Mouse (Mus musculus) hindbrain, embryonic 15.5 days (tissue): ENCODE data around the gene Acot3. TPM values are rescaled to one million over a fixed set of nuclear protein-coding genes. Genes with fewer than 3 reads are reported as not detected.
A peak's percentile ranks its signal among the peaks of the same experiment; 100 is the strongest.
"Not testable (repeated sequence)": the region's sequence is repeated elsewhere in the genome, so short reads cannot be mapped to it uniquely, and the experiment has no call there.

Source experiments
- ATAC-seq: fragments of 200-750 bp; cut with Nextera tagmentation; 2 replicates; pipeline ENCODE4 v1.8.0; 2017; ENCODE audit warnings: low read depth, moderate number of reproducible peaks, moderate TSS enrichment; ENCODE audit not compliant: low FRiP score
- H3K27ac ChIP-seq: fragments of 300-500 bp; sonication (generic); replicated peaks from 2 replicates; pipeline ENCODE4 v1.5.1; 2015; ENCODE audit warnings: mild to moderate bottlenecking, inconsistent platforms
- H3K27me3 ChIP-seq: fragments of 300-500 bp; sonication (generic); 2 replicates; pipeline ENCODE4 v1.6.1; 2015; ENCODE audit warnings: control low read depth, inconsistent platforms
- H3K36me3 ChIP-seq: fragments of 300-500 bp; sonication (generic); 2 replicates; pipeline ENCODE4 v1.6.1; 2015; ENCODE audit warnings: control low read depth, inconsistent platforms
- H3K4me1 ChIP-seq: fragments of 300-500 bp; sonication (generic); replicated peaks from 2 replicates; pipeline ENCODE4 v1.6.1; 2015; ENCODE audit warnings: control low read depth, inconsistent platforms
- H3K4me2 ChIP-seq: fragments of 300-500 bp; sonication (generic); 2 replicates; pipeline ENCODE4 v1.6.1; 2015; ENCODE audit warnings: moderate library complexity, mild to moderate bottlenecking, inconsistent platforms
- H3K4me3 ChIP-seq: fragments of 300-500 bp; sonication (generic); 2 replicates; pipeline ENCODE4 v1.5.1; 2015; ENCODE audit warnings: mild to moderate bottlenecking, inconsistent platforms
- H3K9ac ChIP-seq: fragments of 300-500 bp; sonication (generic); 2 replicates; pipeline ENCODE4 v1.6.1; 2015; ENCODE audit warnings: inconsistent platforms
- H3K9me3 ChIP-seq: fragments of 300-500 bp; sonication (generic); 2 replicates; pipeline ENCODE4 v1.6.1; 2016; ENCODE audit warnings: control low read depth, inconsistent platforms
- WGBS: fragments of 180-500 bp; shearing (Covaris S2); methylation state at CpG from one replicate; pipeline ENCODE4 v1.1.7; 2015; 5-methylcytosine and 5-hydroxymethylcytosine counted together
- polyA plus RNA-seq: library from polyadenylated mRNA; unstranded; fragments of >200 nt; fragmentation: Nextera tagmentation; extraction: Ambion mirVana; gene quantifications from 2 replicates; pipeline ENCODE4 v1.2.1, GENCODE M21; 2015

Gene Acot3
- 1.3 and 1.4 TPM in 2 replicates for polyA plus RNA-seq

DNA sequence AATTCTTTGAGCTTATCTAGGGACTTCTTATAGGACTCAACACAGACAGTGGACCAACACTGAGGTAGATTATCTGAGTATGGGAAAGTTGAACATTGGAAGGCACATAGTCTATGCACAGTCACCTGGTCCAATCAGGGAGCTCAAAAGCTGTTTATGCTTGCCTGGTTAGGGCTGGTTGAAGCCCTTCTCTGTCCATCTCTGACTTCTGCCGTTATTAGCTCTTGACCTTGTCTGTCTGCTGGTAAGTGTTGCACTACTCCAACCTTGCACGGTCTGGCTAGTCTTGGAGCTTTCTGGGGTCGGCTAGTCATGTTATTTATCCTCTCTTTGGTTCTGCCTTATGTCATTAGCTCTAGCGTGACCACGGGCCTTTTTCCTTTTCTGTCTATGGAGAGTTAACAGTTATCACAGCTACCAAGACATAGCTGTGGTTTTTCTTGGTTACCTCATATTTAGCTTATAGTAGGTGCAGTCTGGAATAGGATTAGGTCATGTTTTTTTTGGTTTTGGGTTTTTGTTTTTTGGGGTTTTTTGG, at the start of gene Acot3:
Acot3 (plus strand) TSS at position 208 of the 538 bp plus-strand sequence.
- Histone ChIP-seq H3K9ac (no peak within 1 kb of the TSS), H3K36me3 (no peaks in the 10 kb centered on the region), H3K4me2 (peak within 1 kb of the TSS; percentile 86), H3K27ac (no peak within 1 kb of the TSS), H3K9me3 (0 out of 2 replicates have a peak, but pooled peaks cover 7% of the 10 kb centered on the region), H3K4me3 (peak within 1 kb of the TSS; percentile 50; the same call in 1 of the 2 replicates), H3K27me3 (0 out of 2 replicates have a peak, but pooled peaks cover 3% of the 10 kb centered on the region), H3K4me1 (peaks cover 5% of the 10 kb centered on the region)
- no peak for ATAC-seq
- 87% methylated on average over 5 of the region's 5 CpGs for WGBS

DNA sequence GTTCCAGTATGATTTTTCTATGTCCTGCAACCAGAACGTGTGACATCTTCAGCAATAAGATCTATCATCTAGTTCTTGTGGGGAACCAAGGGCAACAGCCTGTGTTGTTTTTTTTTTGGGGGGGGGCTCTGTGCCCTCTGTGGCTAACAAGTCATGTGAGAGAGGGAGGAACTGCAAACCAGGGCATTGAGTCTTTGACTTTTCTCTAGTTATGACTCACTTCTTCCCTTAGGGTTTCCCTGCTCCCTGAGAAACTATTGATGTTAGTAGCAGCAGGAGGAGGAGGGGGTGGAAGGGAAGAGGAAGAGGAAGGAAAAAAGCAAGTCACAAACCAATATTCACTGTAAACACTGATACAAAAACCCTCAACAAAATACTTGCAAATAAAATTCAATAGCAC, 48.1 kb upstream of the Acot3 start:
- H3K4me2 ChIP-seq, result no peak overlapping the region
- H3K9me3 ChIP-seq, result no peaks in the 10 kb centered on the region
- no peaks in the 10 kb centered on the region for H3K36me3 ChIP-seq
- H3K4me1 ChIP-seq, result peaks cover 4% of the 10 kb centered on the region; the same call in 1 of the 2 replicates
- no peak overlapping the region for H3K9ac ChIP-seq
- H3K27ac ChIP-seq, result no peak overlapping the region
- no peaks in the 10 kb centered on the region for H3K27me3 ChIP-seq
- WGBS, result 97% methylated on average over 1 of the region's 1 CpGs
- no peak overlapping the region for H3K4me3 ChIP-seq
- no peak for ATAC-seq

DNA sequence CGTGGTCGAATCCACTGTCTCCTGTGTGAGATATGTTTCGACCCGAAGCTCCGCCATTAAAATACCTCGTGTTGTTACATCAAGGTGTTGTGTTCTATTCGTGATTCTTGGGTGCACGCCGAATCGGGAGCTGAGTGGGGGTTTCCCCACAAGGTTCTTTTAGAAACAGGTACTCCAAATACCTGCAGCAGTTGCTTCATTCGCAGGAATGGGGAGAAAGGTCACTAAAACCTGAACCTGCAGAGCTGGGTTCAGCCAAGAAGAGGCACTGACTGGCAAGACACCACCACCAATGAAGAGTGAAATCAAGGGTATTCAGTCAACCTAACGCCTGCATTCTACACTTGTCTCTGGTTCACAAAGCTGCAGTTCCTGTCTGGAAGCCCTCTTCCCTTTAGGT, 43.7 kb upstream of the Acot3 start:
- peak overlapping the region; percentile 58; the same call in 1 of the 2 replicates for H3K4me2 ChIP-seq
- H3K9ac ChIP-seq, result no peak overlapping the region
- peaks cover 23% of the 10 kb centered on the region for H3K4me1 ChIP-seq
- no peak overlapping the region for H3K4me3 ChIP-seq
- ATAC-seq, result no peak
- no peaks in the 10 kb centered on the region for H3K9me3 ChIP-seq
- 81% methylated on average over 12 of the region's 12 CpGs for WGBS
- no peaks in the 10 kb centered on the region for H3K36me3 ChIP-seq
- H3K27ac ChIP-seq, result peak overlapping the region; percentile 69
- no peaks in the 10 kb centered on the region for H3K27me3 ChIP-seq

DNA sequence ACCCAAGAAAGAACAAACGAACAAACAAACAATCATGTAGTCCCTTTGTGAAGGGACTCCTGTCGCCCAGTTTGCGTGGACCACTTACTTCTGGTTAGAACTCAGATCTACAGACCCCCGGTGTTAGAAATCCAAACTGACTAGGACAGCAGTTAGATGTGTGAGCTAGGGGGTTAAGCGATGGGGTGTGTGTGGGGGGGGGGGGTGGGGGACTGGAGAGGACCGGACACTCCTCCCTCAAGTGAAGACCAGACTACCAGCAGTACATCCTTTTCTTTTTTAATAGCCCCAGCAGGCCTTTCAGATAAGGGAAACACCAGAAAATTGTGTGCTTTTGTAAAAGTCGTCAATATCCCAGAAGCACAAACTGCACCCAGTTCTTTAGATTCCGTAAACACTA, 43.2 kb upstream of the Acot3 start:
- H3K9ac ChIP-seq, result no peak overlapping the region
- ATAC-seq, result no peak
- 36% methylated on average over 8 of the region's 8 CpGs for WGBS

DNA sequence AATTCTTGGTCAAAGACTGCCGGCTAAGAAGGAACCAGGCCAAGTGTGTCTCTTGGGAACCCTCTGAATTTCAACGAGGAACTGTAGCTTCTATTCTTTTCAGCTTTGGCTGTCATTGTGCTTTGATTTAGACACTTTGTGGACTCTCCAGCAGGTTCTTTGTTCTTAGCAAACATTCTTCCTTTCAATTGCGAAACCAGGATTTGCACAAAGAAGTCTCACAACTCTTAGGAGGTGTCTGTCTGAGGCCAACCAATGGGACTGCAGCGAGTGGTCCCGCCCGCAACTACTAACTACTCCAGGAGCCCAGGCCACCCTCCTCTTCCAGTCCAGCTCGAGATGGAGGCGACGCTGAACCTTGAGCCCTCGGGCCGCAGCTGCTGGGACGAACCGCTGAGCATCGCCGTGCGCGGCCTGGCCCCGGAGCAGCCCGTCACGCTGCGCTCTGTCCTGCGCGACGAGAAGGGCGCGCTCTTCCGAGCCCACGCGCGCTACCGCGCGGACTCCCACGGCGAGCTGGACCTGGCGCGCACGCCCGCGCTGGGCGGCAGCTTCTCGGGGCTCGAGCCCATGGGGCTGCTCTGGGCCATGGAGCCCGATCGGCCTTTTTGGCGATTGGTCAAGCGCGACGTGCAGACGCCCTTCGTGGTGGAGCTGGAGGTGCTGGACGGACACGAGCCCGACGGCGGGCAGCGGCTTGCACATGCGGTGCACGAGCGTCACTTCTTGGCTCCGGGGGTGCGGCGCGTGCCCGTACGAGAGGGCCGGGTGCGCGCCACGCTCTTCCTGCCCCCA, 42.6 kb upstream of the Acot3 start, which contains the start of gene Acot1:
Acot1 (plus strand) TSS at position 320 of the 795 bp plus-strand sequence.
- H3K4me3 ChIP-seq, result peak within 1 kb of the TSS; percentile 46
- 2% methylated on average over 54 of the region's 70 CpGs for WGBS
- peak within 1 kb of the TSS; percentile 69 for H3K27ac ChIP-seq
- H3K9me3 ChIP-seq, H3K36me3 ChIP-seq, H3K27me3 ChIP-seq: not testable (repeated sequence)
- H3K9ac ChIP-seq, result peak within 1 kb of the TSS; percentile 47
- peak within 1 kb of the TSS; percentile 58 for H3K4me2 ChIP-seq
- ATAC-seq, result peak; percentile 93
- peaks cover 23% of the 10 kb centered on the region for H3K4me1 ChIP-seq

More for the DNA sequence above, 43.2 kb upstream of the Acot3 start:
- peak overlapping the region; percentile 58 for H3K4me2 ChIP-seq
- H3K9me3 ChIP-seq, result no peaks in the 10 kb centered on the region
- H3K36me3 ChIP-seq, result no peaks in the 10 kb centered on the region
- H3K27ac ChIP-seq, result peak overlapping the region; percentile 69
- peaks cover 23% of the 10 kb centered on the region for H3K4me1 ChIP-seq
- H3K4me3 ChIP-seq, result peak overlapping the region; percentile 46
- no peaks in the 10 kb centered on the region for H3K27me3 ChIP-seq

DNA sequence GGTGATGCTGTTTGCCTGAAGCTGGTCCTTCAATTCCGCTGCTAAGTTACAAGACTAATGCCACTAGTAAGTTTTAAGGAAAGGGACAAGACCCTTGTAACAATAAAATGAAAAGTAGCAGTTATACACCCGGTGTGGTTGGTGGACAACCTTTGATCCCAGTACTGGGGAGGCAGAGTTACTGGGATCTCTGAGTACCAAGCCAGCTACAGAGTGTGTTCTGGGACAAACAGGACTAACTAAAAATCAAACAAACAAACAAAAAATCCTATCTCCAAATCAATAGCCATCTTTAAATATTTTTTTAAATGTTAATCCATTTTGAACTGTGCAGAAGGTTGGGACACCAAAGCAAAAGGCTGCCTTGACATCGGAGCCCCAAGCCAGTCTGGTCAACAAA, 41.7 kb upstream of the Acot3 start:
- peak overlapping the region; percentile 69 for H3K27ac ChIP-seq
- WGBS, result 76% methylated on average over 3 of the region's 3 CpGs
- H3K27me3 ChIP-seq, result no peaks in the 10 kb centered on the region
- H3K9me3 ChIP-seq, result no peaks in the 10 kb centered on the region
- H3K9ac ChIP-seq, result peak overlapping the region; percentile 47; the same call in 1 of the 2 replicates
- H3K4me1 ChIP-seq, result peaks cover 23% of the 10 kb centered on the region
- peak overlapping the region; percentile 58 for H3K4me2 ChIP-seq
- no peaks in the 10 kb centered on the region for H3K36me3 ChIP-seq
- ATAC-seq, result no peak
- H3K4me3 ChIP-seq, result peak overlapping the region; percentile 46

DNA sequence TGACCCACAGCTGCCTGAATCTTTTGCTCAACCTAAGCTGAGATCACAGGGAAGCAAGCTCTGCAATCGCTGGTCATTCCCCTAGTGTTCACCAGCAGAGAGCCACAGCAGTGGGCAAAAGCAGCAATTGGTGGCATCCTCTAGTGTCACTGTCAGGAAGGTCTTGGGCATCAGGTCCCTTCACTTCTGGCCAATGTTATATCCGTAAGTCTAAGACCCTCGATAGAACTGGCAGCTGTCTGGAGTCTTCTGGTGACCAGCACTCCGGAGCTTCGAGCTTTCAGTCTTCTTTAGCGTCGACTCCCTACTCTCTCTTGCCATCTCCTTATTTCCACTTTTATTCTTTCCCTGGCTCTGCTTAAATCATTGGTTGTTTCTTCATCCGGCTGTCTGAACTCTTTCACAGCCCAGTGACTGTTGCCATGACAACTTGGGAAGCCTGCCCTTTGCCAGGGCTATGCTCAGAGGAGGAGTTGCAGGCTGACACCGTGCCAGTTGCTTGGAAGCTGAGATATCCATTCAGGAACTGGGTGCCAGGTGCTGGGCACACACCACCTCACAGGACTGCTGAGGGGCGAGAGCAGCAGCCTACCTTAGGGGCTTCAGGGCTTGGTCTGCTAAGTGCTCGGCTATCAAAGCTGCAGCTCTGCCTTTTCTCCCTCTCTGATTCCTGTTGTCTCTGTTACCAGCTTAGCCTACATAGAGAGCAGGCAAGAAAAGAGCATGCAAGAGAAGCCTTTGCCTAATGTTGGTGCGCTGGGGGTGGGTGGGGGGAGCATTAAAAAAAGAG, 40.5 kb upstream of the Acot3 start:
- H3K4me2 ChIP-seq, result peak overlapping the region; percentile 58
- no peaks in the 10 kb centered on the region for H3K36me3 ChIP-seq
- no peak overlapping the region for H3K9ac ChIP-seq
- peak; percentile 85 for ATAC-seq
- 23% methylated on average over 12 of the region's 12 CpGs for WGBS
- no peaks in the 10 kb centered on the region for H3K9me3 ChIP-seq
- H3K4me1 ChIP-seq, result peaks cover 23% of the 10 kb centered on the region
- H3K27ac ChIP-seq, result peak overlapping the region; percentile 69
- no peaks in the 10 kb centered on the region for H3K27me3 ChIP-seq
- H3K4me3 ChIP-seq, result peak overlapping the region; percentile 46

DNA sequence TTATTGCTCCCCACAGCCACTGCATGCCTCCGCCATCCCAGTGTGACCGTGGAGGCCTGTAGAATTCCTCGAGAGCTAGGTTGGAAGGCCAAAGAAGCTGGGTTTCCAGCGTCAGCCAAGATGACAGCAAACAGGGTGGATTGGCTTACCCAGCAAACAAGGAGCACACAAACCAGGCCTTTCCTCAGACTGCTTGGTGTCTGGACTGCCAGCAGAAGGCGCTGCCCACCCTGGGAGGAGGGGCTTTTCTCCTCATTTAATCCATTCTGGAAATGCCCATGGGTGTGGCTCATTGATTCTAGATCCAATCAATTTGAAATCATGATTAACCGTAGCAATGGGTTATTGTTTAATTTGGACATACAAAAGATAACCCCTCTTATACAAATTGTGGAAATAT, 38.8 kb upstream of the Acot3 start:
- Histone ChIP-seq H3K9ac (no peak overlapping the region), H3K27me3 (no peaks in the 10 kb centered on the region), H3K4me1 (peaks cover 23% of the 10 kb centered on the region), H3K9me3 (no peaks in the 10 kb centered on the region), H3K36me3 (no peaks in the 10 kb centered on the region), H3K27ac (no peak overlapping the region; the same call in 1 of the 2 replicates), H3K4me2 (peak overlapping the region; percentile 58), H3K4me3 (no peak overlapping the region)
- 59% methylated on average over 6 of the region's 6 CpGs for WGBS
- no peak for ATAC-seq

DNA sequence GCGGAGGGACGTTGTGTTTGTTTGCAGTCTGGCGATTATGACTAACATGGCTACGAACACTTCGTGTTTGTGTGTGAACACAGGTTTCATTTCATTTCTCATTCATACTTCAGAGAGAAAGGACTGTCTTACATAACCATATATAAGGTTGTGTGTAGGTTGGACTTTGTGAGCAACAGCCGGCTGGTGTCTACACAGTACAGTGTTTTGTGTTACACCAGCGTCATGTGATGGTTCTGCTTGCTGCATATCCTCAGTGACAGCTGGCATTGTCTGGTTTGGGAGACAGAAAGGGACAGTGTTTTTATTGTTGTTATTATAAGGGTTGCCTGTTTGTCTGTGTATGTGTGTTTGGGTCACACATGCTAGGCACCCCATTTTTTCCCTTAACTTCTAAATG, 38.2 kb upstream of the Acot3 start:
- 93% methylated on average over 7 of the region's 7 CpGs for WGBS
- Histone ChIP-seq H3K36me3 (no peaks in the 10 kb centered on the region), H3K9ac (no peak overlapping the region), H3K4me1 (peaks cover 21% of the 10 kb centered on the region), H3K4me3 (no peak overlapping the region), H3K9me3 (no peaks in the 10 kb centered on the region), H3K4me2 (no peak overlapping the region), H3K27ac (no peak overlapping the region), H3K27me3 (no peaks in the 10 kb centered on the region)
- ATAC-seq, result no peak

DNA sequence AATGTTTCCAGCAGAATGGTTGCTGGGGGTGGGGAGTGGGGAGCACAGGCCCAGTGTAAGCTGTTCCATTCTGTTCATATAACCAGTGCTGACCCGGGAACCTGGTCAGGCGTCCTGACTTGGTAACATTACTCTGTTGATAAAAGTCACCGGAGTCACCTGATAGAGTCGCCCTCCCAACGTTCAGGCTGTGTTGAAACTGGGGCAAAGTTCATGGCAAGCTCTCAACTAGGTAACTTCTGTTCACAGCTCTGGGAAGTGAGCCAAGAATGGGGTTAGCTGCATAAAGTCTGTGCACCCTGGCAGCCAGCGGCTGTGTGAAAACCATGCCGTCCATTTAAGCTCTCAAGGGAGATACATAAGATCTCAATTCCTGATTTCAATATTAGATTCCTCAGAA, 31.4 kb upstream of the Acot3 start:
- not testable (repeated sequence) for H3K27ac ChIP-seq, H3K27me3 ChIP-seq, H3K4me1 ChIP-seq, H3K4me2 ChIP-seq, H3K4me3 ChIP-seq, H3K9me3 ChIP-seq, H3K36me3 ChIP-seq, ATAC-seq, H3K9ac ChIP-seq
- 53% methylated on average over 7 of the region's 7 CpGs for WGBS

DNA sequence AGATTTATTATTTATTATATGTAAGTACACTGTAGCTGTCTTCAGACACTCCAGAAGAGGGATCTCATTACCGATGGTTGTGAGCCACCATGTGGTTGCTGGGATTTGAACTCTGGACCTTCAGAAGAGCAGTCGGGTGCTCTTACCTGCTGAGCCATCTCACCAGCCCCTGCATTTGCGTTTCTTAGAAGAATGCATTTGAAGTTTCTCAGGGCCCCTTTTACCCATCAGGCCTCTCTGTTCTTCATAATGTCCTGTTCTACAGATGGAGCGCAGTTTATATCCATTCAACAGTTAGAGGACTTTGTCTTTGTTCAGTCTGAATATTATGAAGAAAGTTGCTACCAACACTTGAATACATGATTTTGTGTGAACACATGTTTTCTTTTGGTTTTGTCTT, 29.7 kb upstream of the Acot3 start:
- H3K9me3 ChIP-seq, H3K27ac ChIP-seq, ATAC-seq, H3K4me1 ChIP-seq, H3K36me3 ChIP-seq, H3K27me3 ChIP-seq, H3K4me2 ChIP-seq, H3K4me3 ChIP-seq, H3K9ac ChIP-seq: not testable (repeated sequence)
- WGBS, result 98% methylated on average over 4 of the region's 4 CpGs
